Mouse (Mus musculus): ENCODE data around the gene Thop1.

DNA sequence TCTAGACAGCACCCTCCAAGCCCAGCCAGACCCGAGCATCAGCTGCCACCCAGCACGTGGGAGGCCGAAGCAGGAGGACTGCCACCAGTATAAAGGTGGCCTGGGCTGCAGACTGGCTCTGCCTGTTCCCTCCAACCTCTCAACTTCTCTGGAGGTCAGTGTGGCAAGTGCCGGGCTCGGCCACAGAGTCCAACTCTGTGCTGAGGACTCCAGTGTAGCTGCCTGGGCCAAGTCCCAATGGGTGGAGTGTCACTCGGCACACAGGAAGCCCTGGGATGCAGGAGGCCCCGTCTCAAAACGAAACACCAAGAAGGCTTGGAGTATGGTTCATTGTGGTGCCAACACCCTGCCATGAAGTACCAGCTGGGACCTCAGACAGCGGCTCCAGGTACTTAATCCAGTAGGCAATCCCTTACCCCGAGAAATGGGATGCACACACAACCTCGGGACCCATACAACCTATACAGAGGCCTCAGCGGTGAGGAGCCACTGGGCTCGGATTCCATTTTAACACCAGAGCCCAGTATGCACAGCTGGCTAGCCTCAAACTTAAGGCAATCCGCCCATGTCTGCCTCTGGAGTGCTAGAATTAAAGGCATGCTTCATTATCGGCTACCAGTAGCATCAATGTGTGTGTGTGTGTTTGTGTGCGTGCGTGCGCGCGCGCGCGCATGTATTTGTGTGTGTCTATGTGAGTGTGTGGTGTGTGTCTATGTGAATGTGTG lies 12.3 kb upstream of the Thop1 start:
- no peak for TF ChIP-seq CTCF (IDR thresholded peaks at IDR 0.05; ENCODE audit: low read depth, low read length)
- TF ChIP-seq POLR2A (IDR thresholded peaks at IDR 0.05; ENCODE audit: insufficient read depth, low read length) = no peak
- no peak for TF ChIP-seq EP300 (IDR thresholded peaks at IDR 0.05; ENCODE audit: insufficient read depth, low read depth, low read length)

All from ES-Bruce4 (cell line).